Mouse (Mus musculus) heart, embryonic 12.5 days (tissue): ENCODE measurements around the gene Arpc1a. TPM values are rescaled to one million over a fixed set of nuclear protein-coding genes. Genes with fewer than 3 reads are reported as not detected.

Experiments
- ATAC-seq: fragments of 200-750 bp; cut with Nextera tagmentation; 2 replicates; pipeline ENCODE4 v1.8.0; 2017; ENCODE audit warnings: moderate TSS enrichment, moderate library complexity; ENCODE audit not compliant: insufficient number of reproducible peaks, low FRiP score
- H3K27ac ChIP-seq: fragments of 300-500 bp; sonication (generic); 2 replicates; pipeline ENCODE4 v1.5.1; 2016; ENCODE audit warnings: mild to moderate bottlenecking, moderate library complexity; ENCODE audit not compliant: poor library complexity, severe bottlenecking
- H3K27me3 ChIP-seq: fragments of 300-500 bp; sonication (generic); replicated peaks from 2 replicates; pipeline ENCODE4 v1.6.1; 2016; ENCODE audit warnings: mild to moderate bottlenecking, moderate library complexity
- H3K36me3 ChIP-seq: fragments of 300-500 bp; sonication (generic); 2 replicates; pipeline ENCODE4 v1.6.1; 2016; ENCODE audit warnings: mild to moderate bottlenecking, moderate library complexity
- H3K4me1 ChIP-seq: fragments of 300-500 bp; sonication (generic); replicated peaks from 2 replicates; pipeline ENCODE4 v1.6.1; 2016; ENCODE audit warnings: mild to moderate bottlenecking
- H3K4me2 ChIP-seq: fragments of 300-500 bp; sonication (generic); 2 replicates; pipeline ENCODE4 v1.6.1; 2016; ENCODE audit warnings: mild to moderate bottlenecking, moderate library complexity
- H3K4me3 ChIP-seq: fragments of 300-500 bp; sonication (generic); 2 replicates; pipeline ENCODE4 v1.5.1; 2016; ENCODE audit warnings: mild to moderate bottlenecking
- H3K9ac ChIP-seq: fragments of 300-500 bp; sonication (generic); 2 replicates; pipeline ENCODE4 v1.6.1; 2016; ENCODE audit warnings: mild to moderate bottlenecking, moderate library complexity
- H3K9me3 ChIP-seq: fragments of 300-500 bp; sonication (generic); replicated peaks from 2 replicates; pipeline ENCODE4 v1.6.1; 2016; ENCODE audit warnings: mild to moderate bottlenecking, moderate library complexity
- WGBS: fragments of 180-500 bp; shearing (Covaris S2); methylation state at CpG from one replicate; pipeline ENCODE4 v1.1.7; 2016; 5-methylcytosine and 5-hydroxymethylcytosine counted together
- polyA plus RNA-seq: library from polyadenylated mRNA; unstranded; fragments of >200 nt; fragmentation: Nextera tagmentation; extraction: Ambion mirVana; gene quantifications from 2 replicates; pipeline ENCODE4 v1.2.1, GENCODE M21; 2016

The Arpc1a gene
- polyA plus RNA-seq, 1 experiment from 2014 or later: 105 TPM

GRCm38 (mm10) chr5:145104328-145104727 lies 20.7 kb downstream of the Arpc1a start:
- Histone ChIP-seq H3K36me3 (peaks cover 97% of the 10 kb centered on the region), H3K4me2 (no peak overlapping the region), H3K9me3 (no peaks in the 10 kb centered on the region; the same call in 1 of the 2 replicates), H3K9ac (no peak overlapping the region), H3K27me3 (no peaks in the 10 kb centered on the region), H3K4me3 (no peak overlapping the region), H3K4me1 (no peaks in the 10 kb centered on the region), H3K27ac (no peak overlapping the region)
- WGBS: 83% methylated on average over 9 of the region's 9 CpGs
- no peak for ATAC-seq

GRCm38 (mm10) chr5:145105694-145106275 lies 22.2 kb downstream of the Arpc1a start:
- ATAC-seq: no peak
- H3K4me1 ChIP-seq: no peaks in the 10 kb centered on the region
- H3K4me2 ChIP-seq: no peak overlapping the region
- no peak overlapping the region for H3K27ac ChIP-seq
- no peak overlapping the region for H3K9ac ChIP-seq
- H3K4me3 ChIP-seq: no peak overlapping the region
- no peaks in the 10 kb centered on the region; the same call in 1 of the 2 replicates for H3K9me3 ChIP-seq
- H3K27me3 ChIP-seq: no peaks in the 10 kb centered on the region
- WGBS: 88% methylated on average over 9 of the region's 9 CpGs
- peaks cover 97% of the 10 kb centered on the region for H3K36me3 ChIP-seq

GRCm38 (mm10) chr5:145110401-145110800 lies 26.8 kb downstream of the Arpc1a start:
- Histone ChIP-seq H3K36me3 (peaks cover 53% of the 10 kb centered on the region), H3K4me3 (no peak overlapping the region), H3K27ac (no peak overlapping the region), H3K9me3 (no peaks in the 10 kb centered on the region), H3K4me1 (peaks cover 6% of the 10 kb centered on the region), H3K4me2 (no peak overlapping the region), H3K9ac (no peak overlapping the region), H3K27me3 (no peaks in the 10 kb centered on the region)
- ATAC-seq: no peak
- 82% methylated on average over 6 of the region's 6 CpGs for WGBS

GRCm38 (mm10) chr5:145112566-145112965 lies 28.9 kb downstream of the Arpc1a start:
- Histone ChIP-seq H3K9ac (no peak overlapping the region), H3K27me3 (no peaks in the 10 kb centered on the region), H3K27ac (no peak overlapping the region), H3K4me1 (peaks cover 15% of the 10 kb centered on the region), H3K36me3 (peaks cover 34% of the 10 kb centered on the region), H3K4me2 (no peak overlapping the region), H3K9me3 (no peaks in the 10 kb centered on the region), H3K4me3 (no peak overlapping the region)
- 79% methylated on average over 8 of the region's 8 CpGs for WGBS
- no peak for ATAC-seq

- Histone ChIP-seq H3K4me3 (peak overlapping the region; percentile 86), H3K36me3 (peaks cover 29% of the 10 kb centered on the region), H3K9me3 (no peaks in the 10 kb centered on the region), H3K4me1 (peaks cover 15% of the 10 kb centered on the region), H3K27me3 (no peaks in the 10 kb centered on the region), H3K27ac (no peak overlapping the region), H3K4me2 (peak overlapping the region; percentile 85), H3K9ac (peak overlapping the region; percentile 87; the same call in 1 of the 2 replicates)
- ATAC-seq: no peak
- WGBS: 37% methylated on average over 2 of the region's 2 CpGs
These were observed 29.8 kb downstream of the Arpc1a start for GRCm38 (mm10) chr5:145113416-145113815.

- Histone ChIP-seq H3K27me3 (no peaks in the 10 kb centered on the region), H3K9ac (peak within 1 kb of the TSS; percentile 87), H3K4me1 (peaks cover 15% of the 10 kb centered on the region), H3K36me3 (peaks cover 30% of the 10 kb centered on the region), H3K4me2 (peak within 1 kb of the TSS; percentile 85), H3K4me3 (peak within 1 kb of the TSS; percentile 86), H3K27ac (peak within 1 kb of the TSS; percentile 24; the same call in 1 of the 2 replicates), H3K9me3 (no peaks in the 10 kb centered on the region)
- WGBS: 1% methylated on average over 46 of the region's 53 CpGs
- peak; percentile 82 for ATAC-seq
These were observed 30.5 kb downstream of the Arpc1a start, which contains the start of gene Arpc1b for GRCm38 (mm10) chr5:145114071-145114605. Gene Arpc1b, plus strand, starts transcription at chr5:145114215.

GRCm38 (mm10) chr5:145114606-145115473 lies 31.2 kb downstream of the Arpc1a start:
- H3K4me2 ChIP-seq: peak overlapping the region; percentile 85
- ATAC-seq: peak; percentile 58
- H3K36me3 ChIP-seq: peaks cover 29% of the 10 kb centered on the region
- peak overlapping the region; percentile 87 for H3K9ac ChIP-seq
- no peaks in the 10 kb centered on the region for H3K9me3 ChIP-seq
- H3K4me3 ChIP-seq: peak overlapping the region; percentile 86
- 14% methylated on average over 40 of the region's 40 CpGs for WGBS
- peaks cover 15% of the 10 kb centered on the region for H3K4me1 ChIP-seq
- peak overlapping the region; percentile 24; the same call in 1 of the 2 replicates for H3K27ac ChIP-seq
- no peaks in the 10 kb centered on the region for H3K27me3 ChIP-seq

- H3K9ac ChIP-seq: no peak overlapping the region
- peaks cover 21% of the 10 kb centered on the region for H3K4me1 ChIP-seq
- no peak for ATAC-seq
- H3K27me3 ChIP-seq: no peaks in the 10 kb centered on the region
- peak overlapping the region; percentile 86; the same call in 1 of the 2 replicates for H3K4me3 ChIP-seq
- H3K36me3 ChIP-seq: peaks cover 21% of the 10 kb centered on the region
- H3K9me3 ChIP-seq: no peaks in the 10 kb centered on the region
- peak overlapping the region; percentile 81 for H3K27ac ChIP-seq
- WGBS: 85% methylated on average over 5 of the region's 5 CpGs
- H3K4me2 ChIP-seq: peak overlapping the region; percentile 85
These were observed 32.1 kb downstream of the Arpc1a start for GRCm38 (mm10) chr5:145115736-145116135.

GRCm38 (mm10) chr5:145116316-145116715 lies 32.7 kb downstream of the Arpc1a start:
- H3K4me3 ChIP-seq: 0 out of 2 replicates have a peak overlapping the region, but pooled peaks have one; percentile 86
- WGBS: 46% methylated on average over 4 of the region's 4 CpGs
- H3K36me3 ChIP-seq: peaks cover 19% of the 10 kb centered on the region
- no peak overlapping the region for H3K9ac ChIP-seq
- no peaks in the 10 kb centered on the region for H3K27me3 ChIP-seq
- H3K4me2 ChIP-seq: peak overlapping the region; percentile 42
- ATAC-seq: peak; percentile 13; the same call in 1 of the 2 replicates
- no peaks in the 10 kb centered on the region for H3K9me3 ChIP-seq
- H3K27ac ChIP-seq: peak overlapping the region; percentile 81
- H3K4me1 ChIP-seq: peaks cover 25% of the 10 kb centered on the region

GRCm38 (mm10) chr5:145116916-145117315 lies 33.3 kb downstream of the Arpc1a start:
- Histone ChIP-seq H3K27ac (peak overlapping the region; percentile 81), H3K9ac (0 out of 2 replicates have a peak overlapping the region, but pooled peaks have one; percentile 30), H3K4me3 (peak overlapping the region; percentile 5; the same call in 1 of the 2 replicates), H3K27me3 (no peaks in the 10 kb centered on the region), H3K9me3 (no peaks in the 10 kb centered on the region), H3K4me1 (peaks cover 31% of the 10 kb centered on the region), H3K4me2 (peak overlapping the region; percentile 42), H3K36me3 (peaks cover 23% of the 10 kb centered on the region)
- no peak for ATAC-seq
- WGBS: 38% methylated on average over 10 of the region's 10 CpGs

- H3K27ac ChIP-seq: no peak overlapping the region
- no peaks in the 10 kb centered on the region for H3K27me3 ChIP-seq
- H3K4me1 ChIP-seq: peaks cover 35% of the 10 kb centered on the region
- H3K9me3 ChIP-seq: no peaks in the 10 kb centered on the region
- no peak overlapping the region for H3K4me3 ChIP-seq
- H3K36me3 ChIP-seq: peaks cover 34% of the 10 kb centered on the region
- ATAC-seq: no peak
- no peak overlapping the region for H3K4me2 ChIP-seq
- WGBS: 57% methylated on average over 6 of the region's 6 CpGs
- H3K9ac ChIP-seq: no peak overlapping the region
These were observed 34.4 kb downstream of the Arpc1a start for GRCm38 (mm10) chr5:145118005-145118404.
